In genomic region chr12:104863653-104864052, GRCm38 (mm10) we compare ENCODE assay signal across 8 mouse cellular contexts. TPM values are rescaled to one million over a fixed set of nuclear protein-coding genes. Genes with fewer than 3 reads are reported as not detected.
DNase-seq lines count a peak whose midpoint lies in the region; ATAC-seq lines count a peak whose summit lies in the region.

No protein-coding gene starts in this region.

- 85% methylated on average over 7 of the region's 7 CpGs for WGBS in midbrain, embryonic 11.5 days
- WGBS in midbrain, embryonic 16.5 days, result 87% methylated on average over 7 of the region's 7 CpGs
- 72% methylated on average over 7 of the region's 7 CpGs for WGBS in kidney, embryonic 15.5 days
- WGBS in stomach, embryonic 16.5 days, result 66% methylated on average over 7 of the region's 7 CpGs
- 74% methylated on average over 7 of the region's 7 CpGs for WGBS in heart, embryonic 11.5 days (ENCODE audit: insufficient replicate concordance)

- no peak for DNase-seq in midbrain, embryonic 11.5 days (ENCODE audit: low spot score, missing footprints)
- peak; percentile 65 to 81 for DNase-seq in lung, adult 18-20 months
- no peak for DNase-seq in thymus, adult 18-20 months

- H3K4me1 ChIP-seq in midbrain, embryonic 11.5 days (ENCODE audit: control insufficient read depth, insufficient read depth, low read length), result peaks cover 5% of the 10 kb centered on the region; the same call in 1 of the 2 replicates
- H3K4me1 ChIP-seq in midbrain, embryonic 16.5 days (ENCODE audit: control insufficient read depth, insufficient read depth, low read length), result peaks cover 11% of the 10 kb centered on the region
- H3K4me1 ChIP-seq in kidney, embryonic 15.5 days, result peaks cover 28% of the 10 kb centered on the region
- H3K4me1 ChIP-seq in stomach, embryonic 16.5 days (ENCODE audit: control insufficient read depth, insufficient read depth, low read length), result peaks cover 15% of the 10 kb centered on the region
- 0 out of 2 replicates have a peak, but pooled peaks cover 2% of the 10 kb centered on the region for H3K4me1 ChIP-seq in heart, embryonic 11.5 days (ENCODE audit: control insufficient read depth, insufficient read depth, low read length)

- no peaks in the 10 kb centered on the region for H3K27me3 ChIP-seq in midbrain, embryonic 11.5 days (ENCODE audit: control insufficient read depth, insufficient read depth, low read length)
- no peaks in the 10 kb centered on the region for H3K27me3 ChIP-seq in midbrain, embryonic 16.5 days (ENCODE audit: control insufficient read depth, insufficient read depth, low read depth, low read length)
- no peaks in the 10 kb centered on the region for H3K27me3 ChIP-seq in kidney, embryonic 15.5 days
- no peaks in the 10 kb centered on the region for H3K27me3 ChIP-seq in stomach, embryonic 16.5 days (ENCODE audit: control insufficient read depth, insufficient read depth, low read length)
- 0 out of 2 replicates have a peak, but pooled peaks cover 7% of the 10 kb centered on the region for H3K27me3 ChIP-seq in heart, embryonic 11.5 days (ENCODE audit: control insufficient read depth, insufficient read depth, low read length)

- ATAC-seq in midbrain, embryonic 11.5 days (ENCODE audit: low FRiP score), result no peak
- ATAC-seq in midbrain, embryonic 16.5 days, result no peak
- peak; percentile 71 for ATAC-seq in kidney, embryonic 15.5 days (replicated peaks; ENCODE audit: low FRiP score)
- ATAC-seq in stomach, embryonic 16.5 days (ENCODE audit: insufficient read depth, low FRiP score), result no peak; the same call in 1 of the 2 replicates
- no peak for ATAC-seq in monocyte, adult 5-6 weeks (replicated peaks; ENCODE audit: insufficient number of reproducible peaks, low FRiP score, low TSS enrichment, poor library complexity, severe bottlenecking)
- no peak for ATAC-seq in heart, embryonic 11.5 days (replicated peaks; ENCODE audit: insufficient number of reproducible peaks, low FRiP score, low TSS enrichment)

- no peak overlapping the region for H3K9ac ChIP-seq in midbrain, embryonic 11.5 days (ENCODE audit: low read length)
- H3K9ac ChIP-seq in midbrain, embryonic 16.5 days (ENCODE audit: low read depth, low read length), result no peak overlapping the region
- peak overlapping the region; percentile 86; the same call in 1 of the 2 replicates for H3K9ac ChIP-seq in kidney, embryonic 15.5 days
- no peak overlapping the region; the same call in 1 of the 2 replicates for H3K9ac ChIP-seq in stomach, embryonic 16.5 days (ENCODE audit: low read length)
- no peak overlapping the region for H3K9ac ChIP-seq in heart, embryonic 11.5 days (ENCODE audit: low read depth, low read length)

- peaks cover 4% of the 10 kb centered on the region; the same call in 1 of the 2 replicates for H3K9me3 ChIP-seq in midbrain, embryonic 11.5 days (ENCODE audit: control insufficient read depth, low read length)
- H3K9me3 ChIP-seq in midbrain, embryonic 16.5 days (replicated peaks; ENCODE audit: control insufficient read depth, low read length, poor library complexity, severe bottlenecking), result 0 out of 2 replicates have a peak, but pooled peaks cover 2% of the 10 kb centered on the region
- H3K9me3 ChIP-seq in kidney, embryonic 15.5 days (replicated peaks), result no peaks in the 10 kb centered on the region
- no peaks in the 10 kb centered on the region for H3K9me3 ChIP-seq in stomach, embryonic 16.5 days (replicated peaks; ENCODE audit: control insufficient read depth, low read length)
- no peaks in the 10 kb centered on the region for H3K9me3 ChIP-seq in heart, embryonic 11.5 days (replicated peaks; ENCODE audit: control insufficient read depth, low read length)

- H3K36me3 ChIP-seq in midbrain, embryonic 11.5 days (ENCODE audit: control insufficient read depth, insufficient read depth, low read length), result no peaks in the 10 kb centered on the region
- H3K36me3 ChIP-seq in midbrain, embryonic 16.5 days (ENCODE audit: control insufficient read depth, insufficient read depth, low read length), result no peaks in the 10 kb centered on the region
- no peaks in the 10 kb centered on the region for H3K36me3 ChIP-seq in kidney, embryonic 15.5 days
- no peaks in the 10 kb centered on the region for H3K36me3 ChIP-seq in stomach, embryonic 16.5 days (ENCODE audit: control insufficient read depth, insufficient read depth, low read length)
- H3K36me3 ChIP-seq in heart, embryonic 11.5 days (ENCODE audit: control insufficient read depth, insufficient read depth, low read length), result no peaks in the 10 kb centered on the region

- H3K4me2 ChIP-seq in midbrain, embryonic 11.5 days, result peak overlapping the region; percentile 98; the same call in 1 of the 2 replicates
- H3K4me2 ChIP-seq in midbrain, embryonic 16.5 days (ENCODE audit: low read length), result no peak overlapping the region; the same call in 1 of the 2 replicates
- peak overlapping the region; percentile 97 for H3K4me2 ChIP-seq in kidney, embryonic 15.5 days
- peak overlapping the region; percentile 95 for H3K4me2 ChIP-seq in stomach, embryonic 16.5 days (ENCODE audit: low read depth, low read length)
- no peak overlapping the region; the same call in 1 of the 2 replicates for H3K4me2 ChIP-seq in heart, embryonic 11.5 days

- no peak overlapping the region for H3K4me3 ChIP-seq in midbrain, embryonic 11.5 days (ENCODE audit: low read depth, low read length)
- H3K4me3 ChIP-seq in midbrain, embryonic 16.5 days (ENCODE audit: low read depth, low read length), result no peak overlapping the region
- peak overlapping the region; percentile 87 for H3K4me3 ChIP-seq in kidney, embryonic 15.5 days (replicated peaks)
- peak overlapping the region; percentile 87 for H3K4me3 ChIP-seq in stomach, embryonic 16.5 days (replicated peaks; ENCODE audit: low read length)
- H3K4me3 ChIP-seq in heart, embryonic 11.5 days (ENCODE audit: low read depth, low read length), result no peak overlapping the region

- H3K27ac ChIP-seq in midbrain, embryonic 11.5 days (ENCODE audit: low read depth, low read length), result no peak overlapping the region
- no peak overlapping the region for H3K27ac ChIP-seq in midbrain, embryonic 16.5 days (ENCODE audit: low read length)
- H3K27ac ChIP-seq in kidney, embryonic 15.5 days, result peak overlapping the region; percentile 85; the same call in 1 of the 2 replicates
- no peak overlapping the region for H3K27ac ChIP-seq in stomach, embryonic 16.5 days (ENCODE audit: low read length)
- no peak overlapping the region for H3K27ac ChIP-seq in heart, embryonic 11.5 days (ENCODE audit: low read depth, low read length)

RNA-seq across cellular contexts. Expression of gene Clmn, which starts 1.2 kb away (rescaled TPM):
- polyA plus RNA-seq in midbrain, embryonic 11.5 days (2014; fragmentation: Nextera tagmentation; extraction: Ambion mirVana), result 1.9 and 2.5 TPM in 2 replicates
- 0.97 and 1.7 TPM in 2 replicates for polyA plus RNA-seq in midbrain, embryonic 16.5 days (2015; fragmentation: Nextera tagmentation; extraction: Ambion mirVana)
- 4.9 and 5.5 TPM in 2 replicates for polyA plus RNA-seq in kidney, embryonic 15.5 days (2015; fragmentation: Nextera tagmentation; extraction: Ambion mirVana)
- 2.3 and 2.5 TPM in 2 replicates for polyA plus RNA-seq in stomach, embryonic 16.5 days (2015; fragmentation: Nextera tagmentation; extraction: Ambion mirVana)
- total RNA-seq in monocyte, adult 5-6 weeks (2017), result 0.19 TPM in 1 of 3 replicates, not detected in the others
- polyA plus RNA-seq in heart, embryonic 11.5 days (2014; fragmentation: Nextera tagmentation; extraction: Ambion mirVana), result 1.3 and 1.5 TPM in 2 replicates

Comparison
In these comparisons a context has a peak if more than half of its experiments do, and no peak if none do; other contexts are left out.
1. H3K4me2 ChIP-seq: peak in midbrain, embryonic 11.5 days (single experiment), kidney, embryonic 15.5 days (single experiment) and stomach, embryonic 16.5 days (single experiment); none in midbrain, embryonic 16.5 days (single experiment) and heart, embryonic 11.5 days (single experiment).
2. DNase-seq: peak in lung, adult 18-20 months (2 of 2); none in midbrain, embryonic 11.5 days (single experiment) and thymus, adult 18-20 months (0 of 2).
3. H3K4me3 ChIP-seq: peak in kidney, embryonic 15.5 days (single experiment) and stomach, embryonic 16.5 days (single experiment); none in midbrain, embryonic 11.5 days (single experiment), midbrain, embryonic 16.5 days (single experiment) and heart, embryonic 11.5 days (single experiment).